Mouse (Mus musculus): ENCODE measurements around the gene Eif4e. TPM values are rescaled to one million over a fixed set of nuclear protein-coding genes. Genes with fewer than 3 reads are reported as not detected.
A peak's percentile ranks its signal among the peaks of the same experiment; 100 is the strongest.

Eif4e gene
- polyA plus RNA-seq (2015; fragmentation: Nextera tagmentation; extraction: Ambion mirVana), result 251 and 280 TPM in 2 replicates

DNA sequence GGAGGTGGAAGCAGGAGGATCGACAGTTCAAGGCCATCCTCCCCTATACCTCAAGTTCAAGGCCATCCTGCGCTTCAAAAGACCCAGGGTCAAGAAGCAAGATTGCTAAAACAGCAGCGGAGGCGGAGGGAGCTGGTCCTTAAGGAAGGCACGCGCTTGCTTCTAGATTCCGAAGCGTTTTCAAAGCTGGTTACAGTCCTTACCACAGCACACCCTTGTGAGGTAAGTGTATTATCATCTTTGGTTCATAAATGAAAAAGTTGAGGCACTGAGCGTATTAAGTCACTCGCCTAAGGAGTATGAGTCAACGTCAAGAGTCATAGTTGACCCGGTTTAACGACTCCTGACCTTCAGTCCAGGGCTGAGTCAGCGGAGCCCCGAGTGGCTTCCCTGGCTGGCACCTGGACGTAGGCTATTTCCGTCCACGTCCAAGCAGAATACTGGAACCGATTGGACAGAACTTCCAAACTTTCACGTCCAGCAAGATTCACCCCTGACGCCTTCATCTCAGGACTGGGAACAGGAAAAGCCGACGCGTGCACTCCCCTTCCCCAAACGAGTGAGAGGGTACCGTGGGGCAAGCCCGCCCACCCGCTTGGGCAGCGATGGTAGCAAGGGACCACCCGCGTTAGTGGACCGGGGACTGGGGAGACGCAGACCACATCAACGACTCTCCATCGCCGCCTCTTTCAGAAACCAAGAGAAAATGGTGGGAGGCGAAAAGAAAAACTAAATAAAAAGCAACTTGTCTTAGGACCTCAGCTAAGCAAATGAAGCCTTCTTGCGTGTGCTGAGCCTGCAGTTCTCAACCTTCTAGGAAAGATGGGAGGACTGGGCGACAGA lies at the start of gene Eif4e:
Eif4e (plus strand) TSS at position 107 of the 843 bp plus-strand sequence.
- peak; percentile 31 for DNase-seq (ENCODE audit: low spot score)

- no peak for DNase-seq (ENCODE audit: low spot score)
Observed at GRCm38 (mm10) chr3:138479489-138479888, 46.5 kb upstream of the Eif4e start.

- DNase-seq (ENCODE audit: low spot score), result no peak
Observed at GRCm38 (mm10) chr3:138481526-138482284, 44.3 kb upstream of the Eif4e start.

- no peak for DNase-seq (ENCODE audit: low spot score)
Observed at GRCm38 (mm10) chr3:138483240-138483639, 42.7 kb upstream of the Eif4e start.

GRCm38 (mm10) chr3:138488584-138489326 lies 37.2 kb upstream of the Eif4e start:
- peak; percentile 48 for DNase-seq (ENCODE audit: low spot score)

DNA sequence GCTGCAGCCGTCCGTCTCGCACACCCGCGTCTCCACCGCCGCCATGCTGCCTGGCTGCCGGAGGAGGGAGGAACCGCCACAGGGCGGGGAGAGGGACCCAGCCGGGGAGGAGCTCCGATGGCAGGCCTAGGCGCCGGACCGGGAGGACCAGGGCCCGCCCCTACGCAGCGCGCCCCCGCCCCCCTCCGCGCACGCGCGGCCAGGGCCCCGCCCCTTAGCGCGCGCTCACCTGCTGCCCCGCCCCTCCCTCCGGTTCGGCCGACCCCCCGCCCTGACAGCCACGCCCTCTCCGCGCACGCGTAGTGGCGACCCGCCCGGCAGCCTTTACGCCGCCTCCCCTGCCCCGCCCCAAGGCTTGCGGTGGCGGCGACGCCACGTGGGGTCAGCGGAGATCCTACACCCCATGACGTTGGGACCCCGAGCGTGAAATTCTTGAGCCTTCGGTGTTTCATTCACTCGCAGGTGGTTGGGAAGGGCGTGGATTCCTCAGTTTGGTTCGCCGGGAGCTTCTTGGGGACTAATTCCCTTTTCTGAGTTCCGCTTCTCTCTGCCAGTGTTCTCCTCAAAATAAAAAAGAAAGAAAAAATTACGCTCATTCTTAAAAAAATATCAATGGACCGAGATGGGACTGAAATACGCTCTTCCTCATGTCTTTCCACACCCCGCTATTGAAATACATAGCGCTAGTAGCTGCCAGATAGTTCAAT lies 36.5 kb upstream of the Eif4e start, which contains the start of gene Metap1:
Metap1 (minus strand) TSS at position 189 of the 707 bp plus-strand sequence.
- peak; percentile 96 for DNase-seq (ENCODE audit: low spot score)

DNA sequence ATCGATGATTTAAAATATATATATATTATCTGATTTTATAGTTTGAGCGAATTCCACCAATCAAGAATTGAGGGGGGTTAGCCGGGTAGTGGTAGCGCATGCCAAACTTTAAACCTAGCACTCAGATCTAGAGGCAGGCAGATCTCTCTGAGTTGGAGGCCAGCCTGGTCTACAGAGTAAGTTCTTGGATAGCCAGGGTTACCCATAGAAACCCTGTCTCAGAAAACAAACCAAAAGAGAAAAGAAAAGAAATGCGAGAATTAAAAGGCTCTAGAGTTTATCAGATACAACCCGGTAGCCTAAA lies 36.0 kb upstream of the Eif4e start:
- DNase-seq (ENCODE audit: low spot score), result peak; percentile 7

GRCm38 (mm10) chr3:138493668-138494067 lies 32.3 kb upstream of the Eif4e start:
- no peak for DNase-seq (ENCODE audit: low spot score)

DNA sequence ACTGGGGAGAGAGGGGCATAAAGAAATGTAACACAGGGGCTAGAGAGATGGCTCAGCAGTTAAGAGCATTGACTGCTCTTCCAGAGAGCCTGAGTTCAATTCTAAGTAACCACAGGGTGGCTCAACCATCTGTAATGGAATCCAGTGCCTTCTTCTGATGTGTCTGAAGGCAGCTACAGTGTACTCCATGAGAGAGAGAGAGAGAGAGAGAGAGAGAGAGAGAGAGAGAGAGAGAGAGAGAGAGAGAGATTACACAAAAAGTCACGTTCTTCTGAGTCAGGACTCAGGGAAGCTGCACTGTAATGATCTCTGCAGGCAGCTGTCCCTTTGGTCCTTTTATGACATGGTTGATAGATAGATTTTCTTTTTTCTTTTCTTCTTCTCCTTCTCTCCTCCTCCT lies 31.4 kb upstream of the Eif4e start:
- no peak for DNase-seq (ENCODE audit: low spot score)

DNA sequence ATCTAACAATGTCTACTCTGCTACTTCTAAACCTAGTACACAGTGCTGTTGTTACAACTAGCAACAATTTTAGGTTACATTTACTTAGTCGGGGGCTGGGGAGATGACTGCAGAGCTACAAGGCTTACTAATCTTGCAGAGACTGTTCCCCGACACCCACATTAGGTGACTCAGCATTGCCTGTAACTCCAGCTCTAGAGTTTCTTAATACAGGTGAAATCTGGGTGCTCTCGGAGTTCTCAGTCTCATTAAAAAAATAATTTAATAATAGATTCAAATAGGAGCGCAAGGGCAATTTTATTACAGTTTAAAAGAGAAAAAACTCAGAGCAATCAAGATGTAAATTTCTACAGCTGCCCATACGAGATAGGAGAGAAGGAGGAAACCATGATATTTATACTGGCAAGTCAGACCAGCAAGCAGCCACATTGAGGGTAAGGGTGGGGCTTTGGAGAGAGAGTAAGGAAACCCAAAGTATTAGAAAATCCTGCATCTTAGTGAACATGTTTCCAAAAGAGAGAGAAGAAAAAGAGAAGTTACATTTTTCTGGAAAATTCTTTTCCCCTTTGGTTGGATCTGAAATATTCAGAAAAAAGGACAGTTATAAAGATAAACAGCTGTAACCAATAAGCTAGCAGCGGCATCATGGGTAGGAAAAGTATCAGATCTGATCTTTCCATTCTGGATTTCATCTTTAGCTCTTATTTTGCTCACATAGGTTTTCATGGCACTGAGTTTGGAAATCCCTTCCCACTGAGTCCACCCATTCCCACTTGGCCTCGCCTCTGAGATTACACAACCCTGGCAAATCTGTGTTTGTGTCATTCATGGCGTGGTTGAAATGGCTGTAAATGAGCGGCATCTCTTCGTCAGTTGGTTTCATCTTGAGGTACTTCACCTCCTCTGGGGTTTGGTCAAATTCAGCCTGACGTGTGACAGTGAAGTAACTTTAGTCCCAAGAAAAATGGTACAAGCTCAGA lies 30.5 kb upstream of the Eif4e start:
- DNase-seq (ENCODE audit: low spot score), result no peak

GRCm38 (mm10) chr3:138498731-138499130 lies 27.2 kb upstream of the Eif4e start:
- no peak for DNase-seq (ENCODE audit: low spot score)

DNA sequence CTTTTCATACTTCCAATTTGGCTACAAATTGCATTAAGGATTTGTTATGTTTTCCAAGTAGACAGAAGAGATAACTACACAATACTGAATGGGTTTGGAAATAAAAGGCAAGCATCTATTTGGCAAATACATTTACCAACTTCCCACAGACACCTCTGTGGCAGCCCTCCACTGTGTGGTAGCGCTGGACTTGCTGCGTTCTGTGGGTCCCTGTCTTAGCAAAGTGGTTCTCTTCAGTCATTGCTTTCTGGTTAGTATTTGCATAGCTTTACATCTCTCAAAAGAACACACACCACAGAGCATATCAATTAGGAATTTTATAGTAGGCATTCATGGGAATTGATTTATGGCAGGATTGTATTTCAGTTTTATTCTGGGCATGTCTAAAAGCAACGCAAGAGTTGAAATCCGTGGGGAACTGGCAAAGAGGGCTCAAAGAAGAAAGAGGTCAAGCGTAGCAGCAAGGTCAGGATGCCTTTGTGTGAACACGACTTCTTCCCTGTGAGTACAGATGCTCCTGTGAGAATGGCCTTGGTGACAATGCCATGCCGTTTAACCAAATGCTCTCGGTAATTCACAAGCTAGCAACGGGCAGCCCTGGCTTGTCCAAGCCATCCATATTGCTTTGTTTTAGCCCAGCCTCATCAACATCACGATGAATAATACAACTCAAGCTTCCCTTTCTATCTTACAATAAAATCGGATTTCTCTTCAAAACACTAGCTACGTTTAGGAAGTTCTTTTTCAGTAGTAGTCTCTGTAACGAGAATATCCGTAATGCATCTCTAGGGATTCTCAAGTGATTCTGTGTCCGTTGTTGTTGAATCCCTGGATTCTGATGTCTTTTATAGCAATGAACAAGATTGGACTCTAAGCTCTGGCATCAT lies 25.9 kb upstream of the Eif4e start:
- DNase-seq (ENCODE audit: low spot score), result no peak

DNA sequence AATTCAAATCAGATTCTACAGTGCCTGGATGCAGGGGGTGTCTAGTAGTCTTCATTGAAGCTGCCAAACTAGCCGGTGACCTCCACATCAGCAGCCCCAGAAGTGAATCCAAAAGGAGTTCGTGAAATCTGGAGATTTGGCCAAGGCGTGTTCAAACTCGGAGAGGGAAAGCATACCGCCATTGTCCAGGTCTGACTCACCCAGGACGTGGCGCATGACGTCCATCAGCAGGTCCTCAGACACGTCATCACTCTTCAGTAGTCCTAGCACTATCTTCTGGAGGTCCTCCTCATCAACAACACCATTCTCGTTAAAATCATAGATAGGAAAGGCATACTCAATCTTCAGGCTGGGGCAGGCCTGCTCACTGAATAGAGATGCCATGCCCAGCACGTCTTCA lies 22.2 kb upstream of the Eif4e start:
- DNase-seq (ENCODE audit: low spot score), result no peak

- no peak for DNase-seq (ENCODE audit: low spot score)
Observed at GRCm38 (mm10) chr3:138506749-138507148, 19.2 kb upstream of the Eif4e start.

DNA sequence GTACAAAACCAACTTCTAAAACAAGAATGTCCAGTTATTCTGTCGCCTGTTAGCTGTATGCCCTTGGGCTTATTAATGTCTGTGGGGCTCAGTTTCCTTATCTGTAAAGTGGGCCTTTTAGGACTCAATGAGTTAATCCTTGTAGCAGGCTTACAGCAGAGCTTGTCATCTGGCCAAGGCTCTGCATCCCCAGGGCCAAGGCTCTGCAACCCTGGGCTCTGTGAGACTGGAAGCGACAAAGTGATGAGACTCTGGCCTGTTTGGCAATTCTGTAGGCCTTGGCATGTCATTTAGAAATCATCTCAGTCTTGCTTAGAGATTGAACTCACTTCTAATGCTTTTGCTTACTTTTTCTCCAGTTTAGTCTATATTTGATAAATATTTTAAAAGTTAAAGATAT lies 16.4 kb upstream of the Eif4e start:
- DNase-seq (ENCODE audit: low spot score), result no peak

GRCm38 (mm10) chr3:138510471-138510870 lies 15.5 kb upstream of the Eif4e start:
- DNase-seq (ENCODE audit: low spot score), result no peak

- no peak for DNase-seq (ENCODE audit: low spot score)
Observed at GRCm38 (mm10) chr3:138513243-138513642, 12.7 kb upstream of the Eif4e start.

DNA sequence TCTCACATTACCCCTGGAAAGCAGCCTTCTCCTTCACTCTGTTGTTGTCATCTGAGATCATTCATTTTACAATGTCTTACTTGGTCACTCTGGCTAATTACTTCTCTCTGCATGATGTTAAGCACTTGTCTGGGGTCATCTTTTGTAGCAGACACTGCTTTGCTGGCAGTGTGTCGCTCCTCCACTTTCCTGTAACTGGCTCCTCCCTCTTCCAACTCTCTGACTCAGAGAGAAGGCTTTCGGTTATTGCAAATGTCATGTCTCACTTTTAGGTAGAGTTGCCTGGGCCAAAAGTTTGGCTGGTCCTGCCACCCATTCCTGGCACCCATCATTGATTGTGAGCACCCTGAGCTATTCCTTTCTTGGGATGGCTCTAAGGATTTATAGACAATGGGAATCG lies 11.2 kb upstream of the Eif4e start:
- no peak for DNase-seq (ENCODE audit: low spot score)
